Comparison of ENCODE assay signal across 8 mouse cellular contexts in the genomic region with DNA sequence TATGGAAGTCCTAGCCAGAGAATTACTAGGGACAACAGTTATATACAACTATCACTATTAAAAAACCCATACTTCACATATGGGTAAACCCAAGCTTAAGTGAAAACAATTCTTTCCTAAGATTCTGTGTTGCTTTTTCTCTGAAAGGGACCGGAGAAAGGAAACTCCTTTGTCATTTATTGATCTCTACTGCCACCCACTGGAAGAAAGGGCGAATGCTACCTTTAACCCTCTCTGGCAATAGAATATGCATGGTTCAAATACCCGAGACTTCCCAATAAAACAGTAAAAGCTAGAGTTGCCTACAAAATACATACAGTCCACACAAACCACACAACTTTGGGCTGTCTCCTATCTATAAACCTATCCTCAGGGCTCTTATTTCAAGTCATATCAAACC. TPM values are rescaled to one million over a fixed set of nuclear protein-coding genes. Genes with fewer than 3 reads are reported as not detected.
DNase-seq lines count a peak whose midpoint lies in the region; ATAC-seq and TF ChIP-seq lines count a peak whose summit lies in the region.

No protein-coding gene starts in this region.

- WGBS in kidney, embryonic 14.5 days = 20% methylated on average over 3 of the region's 3 CpGs
- 15% methylated on average over 3 of the region's 3 CpGs for WGBS in hindbrain, postnatal 0 days

- no peaks in the 10 kb centered on the region for H3K36me3 ChIP-seq in kidney, embryonic 14.5 days (ENCODE audit: control insufficient read depth, insufficient read depth, low read length)
- H3K36me3 ChIP-seq in hindbrain, postnatal 0 days (ENCODE audit: insufficient read depth, low read length) = no peaks in the 10 kb centered on the region

- ATAC-seq in kidney, embryonic 14.5 days (ENCODE audit: low FRiP score, low TSS enrichment) = no peak
- ATAC-seq in erythroblast, adult 5-6 weeks (replicated peaks; ENCODE audit: low FRiP score, poor library complexity, severe bottlenecking) = peak; percentile 90
- 0 out of 2 replicates have a peak, but pooled peaks have one; percentile 49 for ATAC-seq in hindbrain, postnatal 0 days
- peak; percentile 82 for ATAC-seq in megakaryocyte, adult 5-6 weeks (ENCODE audit: poor library complexity, severe bottlenecking)

- H3K9ac ChIP-seq in kidney, embryonic 14.5 days (ENCODE audit: low read depth, low read length) = no peak overlapping the region
- no peak overlapping the region for H3K9ac ChIP-seq in hindbrain, postnatal 0 days (replicated peaks; ENCODE audit: low read length)

- no peak overlapping the region for H3K4me3 ChIP-seq in kidney, embryonic 14.5 days (ENCODE audit: low read length)
- no peak overlapping the region for H3K4me3 ChIP-seq in hindbrain, postnatal 0 days (ENCODE audit: low read length)

- H3K4me2 ChIP-seq in kidney, embryonic 14.5 days (replicated peaks; ENCODE audit: low read depth, low read length) = no peak overlapping the region
- H3K4me2 ChIP-seq in hindbrain, postnatal 0 days (ENCODE audit: low read depth, low read length) = no peak overlapping the region

- peaks cover 3% of the 10 kb centered on the region; the same call in 1 of the 2 replicates for H3K27me3 ChIP-seq in kidney, embryonic 14.5 days (ENCODE audit: control insufficient read depth, insufficient read depth, low read length)
- no peaks in the 10 kb centered on the region for H3K27me3 ChIP-seq in hindbrain, postnatal 0 days (ENCODE audit: insufficient read depth, low read length)

- peak; percentile 70 for TF ChIP-seq CTCF in hindbrain, postnatal 0 days (IDR thresholded peaks at IDR 0.05; ENCODE audit: low read depth)

- H3K9me3 ChIP-seq in kidney, embryonic 14.5 days (ENCODE audit: control insufficient read depth, low read length) = no peaks in the 10 kb centered on the region
- no peaks in the 10 kb centered on the region for H3K9me3 ChIP-seq in hindbrain, postnatal 0 days (ENCODE audit: low read length)

- H3K27ac ChIP-seq in kidney, embryonic 14.5 days (ENCODE audit: low read depth, low read length) = no peak overlapping the region
- H3K27ac ChIP-seq in hindbrain, postnatal 0 days = no peak overlapping the region

- DNase-seq in kidney, adult 18-20 months = peak; percentile 42
- DNase-seq in adrenal gland, postnatal 36 days = peak; percentile 30 to 54
- DNase-seq in hindbrain, postnatal 0 days (ENCODE audit: low spot score) = peak; percentile 69
- DNase-seq in layer of hippocampus, postnatal 36 days = peak; percentile 15 to 28
- DNase-seq in spleen, adult 12 weeks (ENCODE audit: low spot score) = peak; percentile 20

- H3K4me1 ChIP-seq in kidney, embryonic 14.5 days (ENCODE audit: control insufficient read depth, insufficient read depth, low read length) = no peaks in the 10 kb centered on the region
- H3K4me1 ChIP-seq in hindbrain, postnatal 0 days (ENCODE audit: insufficient read depth, low read length) = no peaks in the 10 kb centered on the region

RNA-seq across cellular contexts. Expression of gene Ace2, which starts 40.6 kb away (rescaled TPM):
- polyA plus RNA-seq in kidney, embryonic 14.5 days (2014; fragmentation: Nextera tagmentation; extraction: Ambion mirVana) = 46.4 and 53.1 TPM in 2 replicates
- 10 to 100 TPM; 11.4 to 11.5 TPM for total RNA-seq in adrenal gland, postnatal 36 days (2021)
- total RNA-seq in erythroblast, adult 5-6 weeks (2015; ENCODE audit: low replicate concordance) = 1.0 TPM in 1 of 2 replicates, not detected in the other
- 0.43 TPM in 1 of 2 replicates, not detected in the other for total RNA-seq in erythroblast, adult 5-6 weeks (2017; ENCODE audit: low replicate concordance)
- total RNA-seq in hindbrain, postnatal 0 days (2014; rRNA removed) = 0.10 and 0.14 TPM in 2 replicates
- polyA plus RNA-seq in hindbrain, postnatal 0 days (2015; fragmentation: Nextera tagmentation; extraction: Ambion mirVana) = 1.3 and 1.6 TPM in 2 replicates
- total RNA-seq in layer of hippocampus, postnatal 36 days (2021) = 1 to 10 TPM; 1.1 to 1.3 TPM
- not detected in 2 replicates for total RNA-seq in megakaryocyte, adult 5-6 weeks (2015)
- not detected in 2 replicates for total RNA-seq in megakaryocyte, adult 5-6 weeks (2017)

Comparison
In these comparisons a context has a peak if more than half of its experiments do, and no peak if none do; other contexts are left out.
1. RNA of gene Ace2, which starts 40.6 kb away (total RNA-seq): 11.4 to 11.5 TPM in adrenal gland, postnatal 36 days; 1.1 to 1.3 TPM in layer of hippocampus, postnatal 36 days, 0.43 to 1.0 TPM in erythroblast, adult 5-6 weeks, 0.10 to 0.14 TPM in hindbrain, postnatal 0 days and not detected in megakaryocyte, adult 5-6 weeks; every median in the first group is over 4 times any median in the second.
2. Peak in every context shown above with its lines, with median percentiles within 50 percentile points of each other: DNase-seq.